ENCODE assay signal across 17 mouse cellular contexts in the genomic region with DNA sequence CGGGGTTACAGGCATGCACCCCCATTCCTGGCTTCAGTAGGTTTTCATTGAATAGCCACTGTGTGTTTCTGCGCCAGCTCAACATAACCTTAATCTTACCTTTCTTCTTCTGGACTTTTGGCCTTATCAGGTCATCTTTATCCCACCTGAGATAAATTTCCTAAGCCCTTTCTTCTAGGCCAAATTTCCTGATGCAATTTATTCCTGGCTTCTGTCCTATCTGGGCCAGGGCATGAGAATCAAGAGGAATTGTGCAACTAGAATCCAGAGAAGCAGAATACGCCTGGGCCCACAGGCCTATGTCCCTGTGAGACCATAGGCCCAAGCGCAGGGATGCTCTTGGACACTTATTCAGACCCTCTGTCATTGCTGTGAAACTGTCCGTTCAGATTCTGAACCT. TPM values are rescaled to one million over a fixed set of nuclear protein-coding genes. Genes with fewer than 3 reads are reported as not detected.
DNase-seq lines count a peak whose midpoint lies in the region; ATAC-seq and TF ChIP-seq lines count a peak whose summit lies in the region.
"Had no signal": no experiment of that assay in that cellular context is flagged by ENCODE, and none has a peak within 500 bp of the region (broad histone marks: within the 10 kb centered on the region; RNA-seq: fewer than 3 reads in every experiment).

No protein-coding gene starts in this region.

- H3K4me2 ChIP-seq in liver, embryonic 13.5 days = no peak overlapping the region
- H3K4me2 ChIP-seq in liver, postnatal 0 days (ENCODE audit: low read depth, low read length) = no peak overlapping the region
- H3K4me2 ChIP-seq in forebrain, embryonic 16.5 days (ENCODE audit: low read length) = no peak overlapping the region
- H3K4me2 ChIP-seq: embryonic facial prominence, embryonic 12.5 days; forebrain, embryonic 13.5 days; forebrain, embryonic 15.5 days had no signal

- H3K36me3 ChIP-seq in liver, embryonic 13.5 days = no peaks in the 10 kb centered on the region
- no peaks in the 10 kb centered on the region for H3K36me3 ChIP-seq in liver, postnatal 0 days (replicated peaks; ENCODE audit: insufficient read depth, low read length)
- no peaks in the 10 kb centered on the region for H3K36me3 ChIP-seq in macrophage (ENCODE audit: inconsistent target)
- no peaks in the 10 kb centered on the region for H3K36me3 ChIP-seq in forebrain, embryonic 16.5 days (ENCODE audit: control insufficient read depth, insufficient read depth)
- H3K36me3 ChIP-seq: embryonic facial prominence, embryonic 10.5 days; embryonic facial prominence, embryonic 12.5 days; forebrain, embryonic 15.5 days had no signal

- no peaks in the 10 kb centered on the region for H3K27me3 ChIP-seq in liver, embryonic 13.5 days
- no peaks in the 10 kb centered on the region for H3K27me3 ChIP-seq in liver, postnatal 0 days (ENCODE audit: insufficient read depth, low read length)
- no peaks in the 10 kb centered on the region for H3K27me3 ChIP-seq in forebrain, embryonic 16.5 days (replicated peaks; ENCODE audit: control insufficient read depth, insufficient read depth, low read length)
- H3K27me3 ChIP-seq: embryonic facial prominence, embryonic 12.5 days; forebrain, embryonic 13.5 days; forebrain, embryonic 15.5 days had no signal

- peak overlapping the region; percentile 25; the same call in 1 of the 2 replicates for H3K27ac ChIP-seq in liver, embryonic 13.5 days
- no peak overlapping the region for H3K27ac ChIP-seq in liver, postnatal 0 days (ENCODE audit: low read depth)
- H3K27ac ChIP-seq in bone marrow macrophage, adult 2 months (ENCODE audit: insufficient read depth, low read depth, low read length) = peak overlapping the region; percentile 64
- H3K27ac ChIP-seq in macrophage = peak overlapping the region; percentile 75
- H3K27ac ChIP-seq in forebrain, embryonic 16.5 days (ENCODE audit: low read length) = no peak overlapping the region
- H3K27ac ChIP-seq: embryonic facial prominence, embryonic 10.5 days; embryonic facial prominence, embryonic 12.5 days; forebrain, embryonic 13.5 days; forebrain, embryonic 15.5 days had no signal

- TF ChIP-seq EP300 in liver, postnatal 0 days (IDR thresholded peaks at IDR 0.05; ENCODE audit: low read depth) = no peak

- no peak overlapping the region for H3K4me3 ChIP-seq in liver, embryonic 13.5 days (replicated peaks)
- no peak overlapping the region for H3K4me3 ChIP-seq in liver, postnatal 0 days (ENCODE audit: low read depth, low read length)
- H3K4me3 ChIP-seq in bone marrow macrophage, adult 2 months (ENCODE audit: insufficient read depth, low read length) = no peak overlapping the region
- H3K4me3 ChIP-seq in macrophage (ENCODE audit: inconsistent target) = no peak overlapping the region
- H3K4me3 ChIP-seq in forebrain, embryonic 16.5 days (replicated peaks; ENCODE audit: low read length) = no peak overlapping the region
- H3K4me3 ChIP-seq: embryonic facial prominence, embryonic 10.5 days; embryonic facial prominence, embryonic 12.5 days; forebrain, embryonic 13.5 days; forebrain, embryonic 15.5 days had no signal

- WGBS in liver, embryonic 13.5 days (ENCODE audit: insufficient replicate concordance) = 77% methylated on average over 5 of the region's 5 CpGs
- 77% methylated on average over 5 of the region's 5 CpGs for WGBS in liver, postnatal 0 days (ENCODE audit: insufficient replicate concordance)
- 82% methylated on average over 5 of the region's 5 CpGs for WGBS in macrophage (ENCODE audit: missing documents)
- 93% methylated on average over 5 of the region's 5 CpGs for WGBS in forebrain, embryonic 16.5 days

- no peak for DNase-seq in liver, embryonic 13.5 days
- no peak for DNase-seq in liver, postnatal 0 days
- no peak for DNase-seq in cerebellum, postnatal 25 days
- DNase-seq: adrenal gland, adult 2 months; adrenal gland, postnatal 10 days; adrenal gland, postnatal 25 days; cerebellum, adult 11 months; cerebellum, adult 18-20 months; cerebellum, adult 8-10 months; cerebellum, adult 9-11 months had no signal

- no peak for TF ChIP-seq POLR2A in bone marrow macrophage, adult 2 months (IDR thresholded peaks at IDR 0.05; ENCODE audit: borderline replicate concordance, low read depth, low read length)

- H3K4me1 ChIP-seq in liver, embryonic 13.5 days (replicated peaks) = peaks cover 61% of the 10 kb centered on the region
- H3K4me1 ChIP-seq in liver, postnatal 0 days (ENCODE audit: insufficient read depth) = peaks cover 36% of the 10 kb centered on the region
- peaks cover 56% of the 10 kb centered on the region for H3K4me1 ChIP-seq in bone marrow macrophage, adult 2 months (ENCODE audit: control insufficient read depth, insufficient read depth, low read length)
- peaks cover 8% of the 10 kb centered on the region for H3K4me1 ChIP-seq in forebrain, embryonic 16.5 days (replicated peaks; ENCODE audit: control insufficient read depth, insufficient read depth, low read length)
- H3K4me1 ChIP-seq: forebrain, embryonic 13.5 days had no signal

- no peaks in the 10 kb centered on the region for H3K79me2 ChIP-seq in macrophage (ENCODE audit: inconsistent target)

- no peak overlapping the region for H3K9ac ChIP-seq in liver, embryonic 13.5 days
- H3K9ac ChIP-seq in liver, postnatal 0 days (replicated peaks) = no peak overlapping the region
- no peak overlapping the region for H3K9ac ChIP-seq in forebrain, embryonic 16.5 days (replicated peaks; ENCODE audit: low read depth, low read length)
- H3K9ac ChIP-seq: embryonic facial prominence, embryonic 12.5 days; forebrain, embryonic 13.5 days; forebrain, embryonic 15.5 days had no signal

- no peak for ATAC-seq in liver, embryonic 13.5 days (ENCODE audit: low read depth)
- no peak for ATAC-seq in liver, postnatal 0 days
- no peak for ATAC-seq in forebrain, embryonic 16.5 days

- no peak for TF ChIP-seq CTCF in liver, postnatal 0 days (IDR thresholded peaks at IDR 0.05; ENCODE audit: low read depth)
- TF ChIP-seq CTCF in bone marrow macrophage, adult 2 months (IDR thresholded peaks at IDR 0.05; ENCODE audit: low read depth, low read length) = no peak

- no peaks in the 10 kb centered on the region for H3K9me3 ChIP-seq in liver, embryonic 13.5 days (replicated peaks)
- H3K9me3 ChIP-seq in liver, postnatal 0 days (ENCODE audit: low read length) = no peaks in the 10 kb centered on the region
- H3K9me3 ChIP-seq in forebrain, embryonic 16.5 days (ENCODE audit: control insufficient read depth, low read length) = no peaks in the 10 kb centered on the region
- H3K9me3 ChIP-seq: embryonic facial prominence, embryonic 10.5 days; embryonic facial prominence, embryonic 12.5 days; forebrain, embryonic 13.5 days; forebrain, embryonic 15.5 days had no signal

RNA-seq across cellular contexts. Expression of gene Acer3, which starts 12.5 kb away (rescaled TPM):
- polyA plus RNA-seq in liver, embryonic 13.5 days (2015; fragmentation: Nextera tagmentation; extraction: Ambion mirVana) = 24.4 and 28.9 TPM in 2 replicates
- polyA plus RNA-seq in liver, postnatal 0 days (2015; fragmentation: Nextera tagmentation; extraction: Ambion mirVana) = 18.7 and 19.4 TPM in 2 replicates
- polyA plus RNA-seq in bone marrow macrophage, adult 2 months (2012; ENCODE audit: insufficient read depth, insufficient read length, missing spikeins) = 69.6 and 73.6 TPM in 2 replicates
- total RNA-seq in macrophage (2018; cell fraction: chromatin; rRNA removed) = 100 to 1,000 TPM in 6 of 26 experiments, 10 to 100 TPM in 20; 28.4 to 185 (median 84.9) TPM
- total RNA-seq in macrophage (2018; cell fraction: cytosol; rRNA removed) = 10 to 100 TPM; 38.2 to 72.5 (median 49.9) TPM
- 100 to 1,000 TPM in 5 of 26 experiments, 10 to 100 TPM in 21; 40.9 to 211 (median 81.8) TPM for total RNA-seq in macrophage (2018; cell fraction: nucleus; rRNA removed)
- 39.0 to 58.1 TPM (median 52.0 TPM) in 3 replicates for polyA plus RNA-seq in macrophage (2018)
- polyA plus RNA-seq in forebrain, embryonic 16.5 days (2015; fragmentation: Nextera tagmentation; extraction: Ambion mirVana) = 8.5 and 9.1 TPM in 2 replicates

RNA-seq across cellular contexts. Expression of gene Tsku, which starts 27.6 kb away (rescaled TPM):
- 1.1 and 1.8 TPM in 2 replicates for polyA plus RNA-seq in liver, embryonic 13.5 days (2015; fragmentation: Nextera tagmentation; extraction: Ambion mirVana)
- 8.3 and 18.9 TPM in 2 replicates for polyA plus RNA-seq in liver, postnatal 0 days (2015; fragmentation: Nextera tagmentation; extraction: Ambion mirVana)
- 39.7 and 41.3 TPM in 2 replicates for polyA plus RNA-seq in bone marrow macrophage, adult 2 months (2012; ENCODE audit: insufficient read depth, insufficient read length, missing spikeins)
- 1 to 10 TPM in 21 of 26 experiments, under 1 TPM in 5; 0.33 to 8.1 (median 2.2) TPM for total RNA-seq in macrophage (2018; cell fraction: chromatin; rRNA removed)
- 1 to 10 TPM; 2.4 to 8.5 (median 5.0) TPM for total RNA-seq in macrophage (2018; cell fraction: cytosol; rRNA removed)
- 1 to 10 TPM; 2.2 to 9.8 (median 4.5) TPM for total RNA-seq in macrophage (2018; cell fraction: nucleus; rRNA removed)
- polyA plus RNA-seq in macrophage (2018) = 3.6 to 10.4 TPM (median 4.7 TPM) in 3 replicates
- polyA plus RNA-seq in forebrain, embryonic 16.5 days (2015; fragmentation: Nextera tagmentation; extraction: Ambion mirVana) = 7.9 and 8.0 TPM in 2 replicates

Comparison
In these comparisons a context has a peak if more than half of its experiments do, and no peak if none do; other contexts are left out.
1. H3K27ac ChIP-seq: peak in liver, embryonic 13.5 days (single experiment), bone marrow macrophage, adult 2 months (single experiment) and macrophage (single experiment); none in liver, postnatal 0 days (single experiment) and forebrain, embryonic 16.5 days (single experiment).